In the genomic region with DNA sequence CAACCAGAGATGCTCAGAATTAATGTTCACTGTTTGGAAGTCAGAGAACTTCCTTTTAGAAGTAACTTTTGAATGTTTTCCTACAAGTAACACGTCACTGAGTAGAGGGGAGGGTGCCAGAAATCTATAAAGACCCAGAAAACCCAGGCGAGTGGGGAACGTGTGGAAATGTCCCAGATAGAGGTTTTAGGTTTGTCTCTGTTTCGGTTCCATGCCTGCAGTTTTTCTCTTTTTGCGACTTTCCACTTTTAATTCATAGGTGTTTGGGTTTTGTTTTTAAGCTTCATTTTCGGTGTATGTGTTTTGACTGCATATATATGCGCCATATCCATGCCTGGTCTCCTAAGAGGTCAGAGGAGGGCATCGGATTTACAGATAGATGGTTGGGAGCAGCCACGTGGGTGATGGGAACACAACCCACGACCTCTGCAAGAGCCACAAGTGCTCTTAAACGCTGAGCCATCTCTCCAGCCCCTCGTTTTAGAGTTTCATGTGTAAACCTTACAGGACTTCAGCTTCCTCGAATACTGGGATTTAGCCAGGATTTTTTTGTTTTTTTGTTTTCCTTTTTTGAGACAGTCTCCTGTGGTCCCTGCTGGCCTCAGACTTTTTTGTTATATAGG, we compare ENCODE assay signal across 8 mouse cellular contexts. TPM values are rescaled to one million over a fixed set of nuclear protein-coding genes. Genes with fewer than 3 reads are reported as not detected.
DNase-seq lines count a peak whose midpoint lies in the region; ATAC-seq and TF ChIP-seq lines count a peak whose summit lies in the region.

No protein-coding gene starts in this region.

- no peak for ATAC-seq in forebrain, embryonic 14.5 days
- ATAC-seq in liver, embryonic 14.5 days (ENCODE audit: insufficient read depth) = no peak

- no peaks in the 10 kb centered on the region for H3K27me3 ChIP-seq in heart, adult 2 months (ENCODE audit: control insufficient read depth, insufficient read depth, low read length)
- no peaks in the 10 kb centered on the region for H3K27me3 ChIP-seq in CH12.LX (replicated peaks)
- no peaks in the 10 kb centered on the region for H3K27me3 ChIP-seq in forebrain, embryonic 14.5 days (replicated peaks; ENCODE audit: control insufficient read depth, insufficient read depth, low read length)
- no peaks in the 10 kb centered on the region for H3K27me3 ChIP-seq in liver, embryonic 14.5 days (ENCODE audit: control insufficient read depth, insufficient read depth, low read length)

- TF ChIP-seq EP300 in heart, adult 2 months (IDR thresholded peaks at IDR 0.05; ENCODE audit: insufficient read depth, low read depth, low read length) = no peak
- no peak for TF ChIP-seq EP300 in CH12.LX (IDR thresholded peaks at IDR 0.05; ENCODE audit: low read length)
- no peak for TF ChIP-seq EP300 in liver, embryonic 14.5 days (IDR thresholded peaks at IDR 0.05; ENCODE audit: low read depth)

- TF ChIP-seq CTCF in heart, adult 2 months (IDR thresholded peaks at IDR 0.05) = no peak
- TF ChIP-seq CTCF in CH12.LX (conservative IDR thresholded peaks at IDR 0.05 in 1 of 2, IDR thresholded peaks at IDR 0.05 in 1 of 2; ENCODE audit: low read depth in 2 of 2, low read length in 2 of 2) = no peak
- no peak for TF ChIP-seq CTCF in liver, embryonic 14.5 days (IDR thresholded peaks at IDR 0.05; ENCODE audit: low read depth)

- in situ Hi-C loops in CH12.LX (cut with MboI; ENCODE audit: low pct_ligation_motif_present, low pct_unique_long_range_greater_than_20kb, low sequenced_read_pairs) = loop anchor here (5.0 kb wide), 1 partner anchor 52 kb away; no protein-coding TSS in a partner anchor

- H3K4me3 ChIP-seq in heart, adult 2 months = peak overlapping the region; percentile 64
- H3K4me3 ChIP-seq in CH12.LX (replicated peaks in 1 of 3; ENCODE audit: low read depth in 2 of 3, low read length in 2 of 3, poor library complexity in 1 of 3) = peak overlapping the region; percentile 41 to 99 (median 85)
- peak overlapping the region; percentile 74 for H3K4me3 ChIP-seq in forebrain, embryonic 14.5 days (ENCODE audit: low read depth, low read length)
- peak overlapping the region; percentile 83 to 84 for H3K4me3 ChIP-seq in liver, embryonic 14.5 days (ENCODE audit: insufficient read depth in 1 of 2, low read depth in 2 of 2, low read length in 2 of 2)

- 0 out of 2 replicates have a peak, but pooled peaks cover 2% of the 10 kb centered on the region for H3K79me2 ChIP-seq in heart, adult 2 months (replicated peaks; ENCODE audit: control insufficient read depth, insufficient read depth, low read length)
- peaks cover 43% of the 10 kb centered on the region for H3K79me2 ChIP-seq in CH12.LX (replicated peaks; ENCODE audit: control insufficient read depth, extremely low read depth, insufficient read depth, poor library complexity, severe bottlenecking)

- TF ChIP-seq RAD21 in CH12.LX (IDR thresholded peaks at IDR 0.05; ENCODE audit: low read depth, low read length) = no peak

- peak overlapping the region; percentile 93 for H3K27ac ChIP-seq in heart, adult 2 months
- H3K27ac ChIP-seq in CH12.LX (ENCODE audit: insufficient read depth, low read depth) = peak overlapping the region; percentile 38; the same call in 1 of the 2 replicates
- H3K27ac ChIP-seq in forebrain, embryonic 14.5 days (ENCODE audit: low read depth, low read length) = peak overlapping the region; percentile 98; the same call in 1 of the 2 replicates
- peak overlapping the region; percentile 63 for H3K27ac ChIP-seq in liver, embryonic 14.5 days

- dilution Hi-C loops in CH12.LX (cut with MboI; ENCODE audit: extremely low pct_ligation_motif_present, extremely low pct_unique_long_range_greater_than_20kb, low sequenced_read_pairs) = no loop called here

- H3K4me2 ChIP-seq in CH12.LX (ENCODE audit: insufficient read depth, low read depth, poor library complexity, severe bottlenecking) = peak overlapping the region; percentile 94
- peak overlapping the region; percentile 93 for H3K4me2 ChIP-seq in forebrain, embryonic 14.5 days (ENCODE audit: low read length)
- H3K4me2 ChIP-seq in liver, embryonic 14.5 days (ENCODE audit: low read depth) = peak overlapping the region; percentile 93

- H3K4me1 ChIP-seq in heart, adult 2 months (ENCODE audit: control insufficient read depth, insufficient read depth, low read length) = peaks cover 7% of the 10 kb centered on the region
- peaks cover 17 to 57% of the 10 kb centered on the region in 2 experiments for H3K4me1 ChIP-seq in CH12.LX (ENCODE audit: control insufficient read depth in 1 of 2, insufficient read depth in 2 of 2)
- H3K4me1 ChIP-seq in forebrain, embryonic 14.5 days (ENCODE audit: control insufficient read depth, insufficient read depth, low read length) = peaks cover 27% of the 10 kb centered on the region
- H3K4me1 ChIP-seq in liver, embryonic 14.5 days (replicated peaks; ENCODE audit: control insufficient read depth in 2 of 2, insufficient read depth in 2 of 2, low read length in 1 of 2) = peaks cover 14 to 31% of the 10 kb centered on the region in 2 experiments

- intact Hi-C loops in heart, adult 2 months (cut with DNase I) = no loop called here
- intact Hi-C loops in heart, postnatal 36 days (cut with DNase I) = no loop called here
- intact Hi-C loops in gastrocnemius, postnatal 36 days (cut with DNase I) = loop anchor here (1.0 kb wide), 1 partner anchor 60 kb away; the partner anchor contains the start of gene 1700021F05Rik

- no peak for TF ChIP-seq POLR2A in heart, adult 2 months (IDR thresholded peaks at IDR 0.05; ENCODE audit: insufficient read depth, low read depth, low read length)
- no peak for TF ChIP-seq POLR2A in CH12.LX (IDR thresholded peaks at IDR 0.05; ENCODE audit: low read depth, low read length)

- peak overlapping the region; percentile 70 for H3K9ac ChIP-seq in heart, adult 2 months (ENCODE audit: low read depth, low read length)
- H3K9ac ChIP-seq in CH12.LX (ENCODE audit: insufficient read depth, low read depth) = peak overlapping the region; percentile 92
- H3K9ac ChIP-seq in forebrain, embryonic 14.5 days (ENCODE audit: low read length) = peak overlapping the region; percentile 97
- H3K9ac ChIP-seq in liver, embryonic 14.5 days (replicated peaks) = peak overlapping the region; percentile 70

- no peaks in the 10 kb centered on the region for H3K36me3 ChIP-seq in heart, adult 2 months (ENCODE audit: control insufficient read depth, insufficient read depth, low read length)
- no peaks in the 10 kb centered on the region for H3K36me3 ChIP-seq in CH12.LX (replicated peaks in 1 of 2; ENCODE audit: control insufficient read depth in 1 of 2, insufficient read depth in 1 of 2, low read length in 1 of 2)
- no peaks in the 10 kb centered on the region for H3K36me3 ChIP-seq in forebrain, embryonic 14.5 days (ENCODE audit: control insufficient read depth, insufficient read depth, low read length)
- H3K36me3 ChIP-seq in liver, embryonic 14.5 days (replicated peaks; ENCODE audit: control insufficient read depth, insufficient read depth, low read depth) = no peaks in the 10 kb centered on the region

- no peak for DNase-seq in heart, adult 2 months
- no peak for DNase-seq in heart, postnatal 36 days
- no peak for DNase-seq in CH12.LX (ENCODE audit: extremely low read depth)
- no peak for DNase-seq in forebrain, embryonic 14.5 days (ENCODE audit: low spot score)
- DNase-seq in liver, embryonic 14.5 days (ENCODE audit: low read depth in 3 of 3, low spot score in 3 of 3) = no peak
- no peak for DNase-seq in spleen, adult 12 weeks (ENCODE audit: low spot score)
- no peak for DNase-seq in gastrocnemius, postnatal 36 days
- DNase-seq in cerebellum, postnatal 10 days = no peak

- no peaks in the 10 kb centered on the region for H3K9me3 ChIP-seq in CH12.LX (replicated peaks; ENCODE audit: low read length)
- no peaks in the 10 kb centered on the region for H3K9me3 ChIP-seq in forebrain, embryonic 14.5 days (replicated peaks; ENCODE audit: control insufficient read depth, low read length)
- H3K9me3 ChIP-seq in liver, embryonic 14.5 days (ENCODE audit: control insufficient read depth, low read length) = no peaks in the 10 kb centered on the region

- WGBS in heart, adult 2 months = 24% methylated on average over 13 of the region's 13 CpGs
- 2% methylated on average over 13 of the region's 13 CpGs for WGBS in forebrain, embryonic 14.5 days
- WGBS in liver, embryonic 14.5 days (ENCODE audit: insufficient replicate concordance) = 11% methylated on average over 13 of the region's 13 CpGs

TF ChIP-seq in CH12.LX, 34 proteins besides CTCF, POLR2A, EP300 and RAD21:
- TF ChIP-seq E2F4 (IDR thresholded peaks at IDR 0.05; ENCODE audit: insufficient replicate concordance, low read depth, low read length) = no peak
- peak; percentile 83 for TF ChIP-seq MYC (IDR thresholded peaks at IDR 0.05; ENCODE audit: low read depth, low read length)
- TF ChIP-seq IRF4 (IDR thresholded peaks at IDR 0.05; ENCODE audit: low read depth, low read length) = no peak
- 0 out of 2 replicates have a peak, but pooled peaks have one; percentile 49 for TF ChIP-seq CHD1 (IDR thresholded peaks at IDR 0.05; ENCODE audit: low read depth, low read length)
- peak; percentile 50 for TF ChIP-seq MXI1 (IDR thresholded peaks at IDR 0.05; ENCODE audit: low read depth, low read length)
- 0 out of 2 replicates have a peak, but pooled peaks have one; percentile 41 for TF ChIP-seq SIN3A (IDR thresholded peaks at IDR 0.05; ENCODE audit: low read length)
- TF ChIP-seq MAZ (IDR thresholded peaks at IDR 0.05; ENCODE audit: low read depth, low read length) = no peak
TF ChIP-seq in CH12.LX: peak in this region for 4.

RNA-seq across cellular contexts. Expression of gene Bend3, which starts 1.7 kb away (rescaled TPM):
- 1 to 10 TPM; 5.2 to 7.4 TPM for total RNA-seq in heart, adult 2 months (2021)
- 2.9 and 4.5 TPM in 2 replicates for polyA plus RNA-seq in heart, adult 2 months (2012; rRNA removed)
- 1 to 10 TPM; 5.0 to 7.6 TPM for total RNA-seq in heart, postnatal 36 days (2021)
- 8.7 and 11.8 TPM in 2 replicates for total RNA-seq in CH12.LX (2012; rRNA removed)
- total RNA-seq in CH12.LX (2014; rRNA removed) = 6.5 and 7.4 TPM in 2 replicates
- 14.8 and 18.9 TPM in 2 replicates for polyA plus RNA-seq in CH12.LX (2012; ENCODE audit: insufficient read length, low read depth)
- polyA plus RNA-seq in forebrain, embryonic 14.5 days (2014; fragmentation: Nextera tagmentation; extraction: Ambion mirVana) = 2.8 and 3.2 TPM in 2 replicates
- polyA plus RNA-seq in liver, embryonic 14.5 days (2012; rRNA removed) = 2.0 and 2.1 TPM in 2 replicates
- polyA plus RNA-seq in liver, embryonic 14.5 days (2014; fragmentation: Nextera tagmentation; extraction: Ambion mirVana) = 1.2 and 1.3 TPM in 2 replicates
- 1 to 10 TPM; 3.6 to 4.9 TPM for total RNA-seq in gastrocnemius, postnatal 36 days (2021)

RNA-seq across cellular contexts. Expression of gene Gm9803, which starts 43.5 kb away (rescaled TPM):
- total RNA-seq in heart, adult 2 months (2021) = 10 to 100 TPM in 1 of 2 experiments, 1 to 10 TPM in 1; 7.9 to 18.6 TPM
- polyA plus RNA-seq in heart, adult 2 months (2012; rRNA removed) = 77.3 and 95.5 TPM in 2 replicates
- 10 to 100 TPM in 1 of 2 experiments, 1 to 10 TPM in 1; 9.6 to 17.4 TPM for total RNA-seq in heart, postnatal 36 days (2021)
- total RNA-seq in CH12.LX (2012; rRNA removed) = 16.2 and 23.2 TPM in 2 replicates
- total RNA-seq in CH12.LX (2014; rRNA removed) = 56.6 and 99.7 TPM in 2 replicates
- polyA plus RNA-seq in CH12.LX (2012; ENCODE audit: insufficient read length, low read depth) = 120 and 128 TPM in 2 replicates
- 13.7 and 22.1 TPM in 2 replicates for polyA plus RNA-seq in forebrain, embryonic 14.5 days (2014; fragmentation: Nextera tagmentation; extraction: Ambion mirVana)
- 12.3 and 14.7 TPM in 2 replicates for polyA plus RNA-seq in liver, embryonic 14.5 days (2012; rRNA removed)
- 8.5 and 10.0 TPM in 2 replicates for polyA plus RNA-seq in liver, embryonic 14.5 days (2014; fragmentation: Nextera tagmentation; extraction: Ambion mirVana)
- total RNA-seq in gastrocnemius, postnatal 36 days (2021) = 1 to 10 TPM; 5.4 to 9.2 TPM

Comparison
In these comparisons a context has a peak if more than half of its experiments do, and no peak if none do; other contexts are left out.
1. H3K27ac ChIP-seq: peak in every context shown above with its lines; median percentile 98 in forebrain, embryonic 14.5 days; 93 in heart, adult 2 months; 63 in liver, embryonic 14.5 days; 38 in CH12.LX.